Mouse (Mus musculus): Measurements from ENCODE around the gene Rnf186. TPM values are rescaled to one million over a fixed set of nuclear protein-coding genes. Genes with fewer than 3 reads are reported as not detected.

The Rnf186 gene
- polyA plus RNA-seq, 1 experiment from 2014 or later = not detected

GRCm38 (mm10) chr4:138943730-138944129 is 23.2 kb upstream of the Rnf186 start:
- ATAC-seq = peak; percentile 69; the same call in 1 of the 2 replicates
- H3K27ac ChIP-seq = no peak overlapping the region
- peak overlapping the region; percentile 47 for H3K4me3 ChIP-seq
- no peak overlapping the region for H3K9ac ChIP-seq
- peak overlapping the region; percentile 50 for H3K4me2 ChIP-seq
- H3K4me1 ChIP-seq = peaks cover 9% of the 10 kb centered on the region
- peaks cover 12% of the 10 kb centered on the region for H3K27me3 ChIP-seq (replicated peaks)
- H3K9me3 ChIP-seq (replicated peaks) = no peaks in the 10 kb centered on the region
- H3K36me3 ChIP-seq = no peaks in the 10 kb centered on the region
- 17% methylated on average over 15 of the region's 15 CpGs for WGBS (ENCODE audit: insufficient replicate concordance)

DNA sequence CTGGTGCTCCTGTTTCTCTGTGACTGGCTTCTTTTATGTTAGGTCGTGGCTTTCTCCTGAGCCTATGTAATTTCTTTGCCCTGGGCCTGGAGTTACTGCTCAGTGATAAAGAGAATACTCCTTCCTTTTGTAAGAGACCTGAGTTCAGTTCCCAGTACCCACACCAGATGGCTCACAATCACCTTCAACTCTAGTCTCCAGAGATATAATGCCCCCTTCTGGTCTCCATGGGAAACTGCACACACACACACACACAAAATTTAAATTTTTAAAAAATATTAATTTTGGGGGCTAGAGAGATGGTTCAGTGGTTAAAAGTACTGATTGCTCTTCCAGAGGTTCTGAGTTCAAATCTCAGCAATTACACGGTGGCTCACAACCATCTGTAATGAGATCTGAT is 18.7 kb upstream of the Rnf186 start:
- no peaks in the 10 kb centered on the region for H3K36me3 ChIP-seq
- no peaks in the 10 kb centered on the region for H3K9me3 ChIP-seq (replicated peaks)
- no peak overlapping the region for H3K27ac ChIP-seq
- no peak overlapping the region for H3K4me2 ChIP-seq
- H3K27me3 ChIP-seq (replicated peaks) = 0 out of 2 replicates have a peak, but pooled peaks cover 6% of the 10 kb centered on the region
- no peak for ATAC-seq
- H3K4me1 ChIP-seq = peaks cover 8% of the 10 kb centered on the region
- no peak overlapping the region for H3K4me3 ChIP-seq
- H3K9ac ChIP-seq = no peak overlapping the region
- WGBS (ENCODE audit: insufficient replicate concordance) = 70% methylated on average over 2 of the region's 2 CpGs

- Histone ChIP-seq H3K9me3 (replicated peaks) (no peaks in the 10 kb centered on the region), H3K4me2 (no peak overlapping the region), H3K27ac (no peak overlapping the region), H3K36me3 (no peaks in the 10 kb centered on the region), H3K4me1 (no peaks in the 10 kb centered on the region), H3K9ac (no peak overlapping the region), H3K4me3 (no peak overlapping the region), H3K27me3 (replicated peaks) (peaks cover 11% of the 10 kb centered on the region; the same call in 1 of the 2 replicates)
- WGBS (ENCODE audit: insufficient replicate concordance) = 65% methylated on average over 9 of the region's 9 CpGs
- ATAC-seq = no peak
Measured at GRCm38 (mm10) chr4:138958612-138959011, 8.3 kb upstream of the Rnf186 start.

- no peak overlapping the region for H3K27ac ChIP-seq
- H3K4me1 ChIP-seq = no peaks in the 10 kb centered on the region
- no peak overlapping the region for H3K9ac ChIP-seq
- no peaks in the 10 kb centered on the region for H3K9me3 ChIP-seq (replicated peaks)
- WGBS (ENCODE audit: insufficient replicate concordance) = 69% methylated on average over 15 of the region's 15 CpGs
- no peaks in the 10 kb centered on the region for H3K36me3 ChIP-seq
- H3K27me3 ChIP-seq (replicated peaks) = peaks cover 11% of the 10 kb centered on the region; the same call in 1 of the 2 replicates
- no peak overlapping the region for H3K4me3 ChIP-seq
- no peak for ATAC-seq
- no peak overlapping the region for H3K4me2 ChIP-seq
Measured at GRCm38 (mm10) chr4:138959120-138959519, 7.8 kb upstream of the Rnf186 start.

GRCm38 (mm10) chr4:138959926-138960325 is 7.0 kb upstream of the Rnf186 start:
- Histone ChIP-seq H3K9ac (no peak overlapping the region), H3K4me2 (no peak overlapping the region), H3K4me1 (no peaks in the 10 kb centered on the region), H3K4me3 (no peak overlapping the region), H3K27ac (no peak overlapping the region), H3K9me3 (replicated peaks) (no peaks in the 10 kb centered on the region), H3K27me3 (replicated peaks) (peaks cover 11% of the 10 kb centered on the region; the same call in 1 of the 2 replicates), H3K36me3 (no peaks in the 10 kb centered on the region)
- ATAC-seq = no peak
- WGBS (ENCODE audit: insufficient replicate concordance) = 68% methylated on average over 7 of the region's 7 CpGs

DNA sequence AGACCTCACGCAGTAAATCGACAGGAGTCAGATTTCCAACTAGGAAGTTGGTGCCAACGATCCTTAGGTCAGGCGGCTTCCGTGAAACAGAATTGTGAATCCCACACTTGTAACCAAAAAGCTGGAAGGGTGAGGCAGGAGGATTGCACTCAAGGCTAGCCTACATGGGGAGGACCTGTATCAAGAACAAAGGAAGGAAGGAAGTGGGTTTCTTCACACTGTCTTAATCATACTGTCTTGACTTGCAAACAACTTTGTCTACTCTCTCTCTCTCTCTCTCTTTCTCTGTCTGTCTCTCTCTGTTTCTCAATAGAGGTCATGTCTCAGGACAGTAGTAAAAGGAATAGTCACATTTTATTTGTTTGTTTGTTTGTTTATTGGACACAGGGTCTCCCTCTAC is 4.2 kb upstream of the Rnf186 start:
- H3K9ac ChIP-seq = no peak overlapping the region
- H3K27ac ChIP-seq = no peak overlapping the region
- H3K9me3 ChIP-seq (replicated peaks) = no peaks in the 10 kb centered on the region
- no peak overlapping the region for H3K4me2 ChIP-seq
- no peaks in the 10 kb centered on the region for H3K36me3 ChIP-seq
- no peak for ATAC-seq
- no peaks in the 10 kb centered on the region for H3K4me1 ChIP-seq
- H3K4me3 ChIP-seq = no peak overlapping the region
- 55% methylated on average over 5 of the region's 5 CpGs for WGBS (ENCODE audit: insufficient replicate concordance)
- H3K27me3 ChIP-seq (replicated peaks) = peaks cover 19% of the 10 kb centered on the region

DNA sequence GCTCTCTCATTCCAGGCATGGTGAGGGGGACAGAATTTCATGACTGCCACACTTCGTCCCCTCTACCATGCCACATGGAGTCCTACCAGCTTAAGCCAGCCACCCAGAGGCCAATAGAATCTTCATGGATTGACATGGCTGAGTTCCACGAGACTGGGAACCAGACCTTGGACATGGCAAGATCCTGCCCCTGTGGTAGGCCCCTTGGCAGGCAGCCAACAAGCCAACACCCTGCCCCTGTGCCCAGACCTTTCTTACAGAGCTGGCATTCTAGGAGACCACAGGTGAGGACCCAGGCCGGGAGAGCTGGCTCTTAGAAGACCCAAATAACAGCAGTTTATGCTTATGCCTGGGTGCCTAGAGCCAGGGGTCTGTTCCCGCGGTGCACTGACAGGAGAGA is 1.0 kb upstream of the Rnf186 start:
- Histone ChIP-seq H3K36me3 (no peaks in the 10 kb centered on the region), H3K9me3 (replicated peaks) (no peaks in the 10 kb centered on the region), H3K27ac (no peak overlapping the region), H3K27me3 (replicated peaks) (peaks cover 15% of the 10 kb centered on the region; the same call in 1 of the 2 replicates), H3K4me3 (no peak overlapping the region), H3K9ac (no peak overlapping the region), H3K4me2 (no peak overlapping the region), H3K4me1 (peaks cover 11% of the 10 kb centered on the region)
- 55% methylated on average over 5 of the region's 5 CpGs for WGBS (ENCODE audit: insufficient replicate concordance)
- ATAC-seq = no peak

- ATAC-seq = no peak
- no peak overlapping the region for H3K27ac ChIP-seq
- no peak overlapping the region for H3K4me2 ChIP-seq
- no peak overlapping the region for H3K4me3 ChIP-seq
- no peak overlapping the region for H3K9ac ChIP-seq
- peaks cover 19% of the 10 kb centered on the region for H3K4me1 ChIP-seq
- H3K27me3 ChIP-seq (replicated peaks) = peaks cover 15% of the 10 kb centered on the region; the same call in 1 of the 2 replicates
- no peaks in the 10 kb centered on the region for H3K36me3 ChIP-seq
- 68% methylated on average over 15 of the region's 15 CpGs for WGBS (ENCODE audit: insufficient replicate concordance)
- H3K9me3 ChIP-seq (replicated peaks) = no peaks in the 10 kb centered on the region
Measured at GRCm38 (mm10) chr4:138967485-138967884, 573 bp downstream of the Rnf186 start.

- Histone ChIP-seq H3K9ac (no peak overlapping the region), H3K4me1 (peaks cover 32% of the 10 kb centered on the region), H3K27ac (no peak overlapping the region), H3K4me3 (no peak overlapping the region), H3K36me3 (no peaks in the 10 kb centered on the region), H3K9me3 (replicated peaks) (no peaks in the 10 kb centered on the region), H3K4me2 (no peak overlapping the region), H3K27me3 (replicated peaks) (peaks cover 11% of the 10 kb centered on the region; the same call in 1 of the 2 replicates)
- no peak for ATAC-seq
- WGBS (ENCODE audit: insufficient replicate concordance) = 50% methylated on average over 16 of the region's 16 CpGs
Measured at GRCm38 (mm10) chr4:138968772-138969556, 2.1 kb downstream of the Rnf186 start.

DNA sequence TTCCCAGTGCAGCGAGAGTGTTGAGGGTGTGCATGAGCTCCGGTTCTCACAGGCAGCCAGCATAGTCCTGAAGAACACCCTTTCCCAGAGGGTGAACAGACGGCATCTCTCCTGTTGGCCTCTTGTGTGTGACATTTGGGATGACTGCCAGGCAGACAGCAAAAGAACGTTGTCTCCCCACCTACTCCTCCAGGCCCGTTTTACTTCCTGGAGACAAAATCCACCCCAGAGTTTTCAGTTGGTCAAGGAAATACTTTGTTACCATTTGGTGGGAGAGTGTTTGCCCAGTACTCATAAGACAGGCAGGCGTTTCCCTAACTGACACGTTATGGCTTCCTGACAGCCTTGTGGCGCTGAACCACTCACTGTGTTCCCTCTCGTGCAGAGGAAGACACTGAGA is 2.8 kb downstream of the Rnf186 start:
- WGBS (ENCODE audit: insufficient replicate concordance) = 61% methylated on average over 9 of the region's 9 CpGs
- H3K4me3 ChIP-seq = no peak overlapping the region
- H3K9me3 ChIP-seq (replicated peaks) = no peaks in the 10 kb centered on the region
- no peak overlapping the region for H3K9ac ChIP-seq
- ATAC-seq = no peak
- no peaks in the 10 kb centered on the region for H3K36me3 ChIP-seq
- H3K27me3 ChIP-seq (replicated peaks) = peaks cover 11% of the 10 kb centered on the region; the same call in 1 of the 2 replicates
- no peak overlapping the region for H3K27ac ChIP-seq
- peaks cover 34% of the 10 kb centered on the region for H3K4me1 ChIP-seq
- H3K4me2 ChIP-seq = no peak overlapping the region

- Histone ChIP-seq H3K4me1 (peaks cover 34% of the 10 kb centered on the region), H3K4me2 (no peak overlapping the region), H3K4me3 (no peak overlapping the region), H3K27ac (no peak overlapping the region), H3K9me3 (replicated peaks) (no peaks in the 10 kb centered on the region), H3K36me3 (no peaks in the 10 kb centered on the region), H3K27me3 (replicated peaks) (peaks cover 11% of the 10 kb centered on the region; the same call in 1 of the 2 replicates), H3K9ac (no peak overlapping the region)
- ATAC-seq = no peak
- 85% methylated on average over 6 of the region's 6 CpGs for WGBS (ENCODE audit: insufficient replicate concordance)
Measured at GRCm38 (mm10) chr4:138971371-138971770, 4.5 kb downstream of the Rnf186 start.

- H3K27ac ChIP-seq = peak overlapping the region; percentile 83
- peak overlapping the region; percentile 93 for H3K4me2 ChIP-seq
- 14% methylated on average over 20 of the region's 20 CpGs for WGBS (ENCODE audit: insufficient replicate concordance)
- peak overlapping the region; percentile 74 for H3K4me3 ChIP-seq
- H3K4me1 ChIP-seq = peaks cover 34% of the 10 kb centered on the region
- H3K36me3 ChIP-seq = no peaks in the 10 kb centered on the region
- peak; percentile 31; the same call in 1 of the 2 replicates for ATAC-seq
- peaks cover 8% of the 10 kb centered on the region; the same call in 1 of the 2 replicates for H3K27me3 ChIP-seq (replicated peaks)
- H3K9ac ChIP-seq = peak overlapping the region; percentile 88
- no peaks in the 10 kb centered on the region for H3K9me3 ChIP-seq (replicated peaks)
Measured at GRCm38 (mm10) chr4:138972139-138972826, 5.4 kb downstream of the Rnf186 start.

Measured in liver, embryonic 12.5 days (tissue).